Mouse (Mus musculus): Measurements from ENCODE around the gene Ptpa.

The Ptpa gene

DNA sequence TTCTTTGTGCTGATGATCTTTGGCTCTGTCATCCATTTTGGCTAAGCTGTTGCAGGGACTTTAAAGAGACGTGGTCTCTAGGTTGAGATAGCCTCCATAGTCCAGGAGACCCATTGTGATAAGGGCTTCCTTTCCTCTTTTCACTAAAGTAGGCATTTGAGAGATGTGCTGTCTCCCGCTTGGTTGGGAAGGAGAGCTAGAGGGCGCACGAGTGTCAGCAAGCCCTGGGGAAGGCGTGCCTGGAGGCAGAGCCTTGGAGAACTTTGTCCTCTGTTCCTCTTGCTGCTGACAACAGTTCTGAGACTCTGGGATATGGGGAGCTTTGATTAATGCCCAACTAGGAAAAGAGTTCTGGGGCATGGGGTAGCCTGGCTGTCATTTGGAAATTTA is 20.3 kb downstream of the Ptpa start:
- DNase-seq (ENCODE audit: inconsistent age in 2 of 2, low spot score in 1 of 2) = peak; percentile 55 to 81

DNA sequence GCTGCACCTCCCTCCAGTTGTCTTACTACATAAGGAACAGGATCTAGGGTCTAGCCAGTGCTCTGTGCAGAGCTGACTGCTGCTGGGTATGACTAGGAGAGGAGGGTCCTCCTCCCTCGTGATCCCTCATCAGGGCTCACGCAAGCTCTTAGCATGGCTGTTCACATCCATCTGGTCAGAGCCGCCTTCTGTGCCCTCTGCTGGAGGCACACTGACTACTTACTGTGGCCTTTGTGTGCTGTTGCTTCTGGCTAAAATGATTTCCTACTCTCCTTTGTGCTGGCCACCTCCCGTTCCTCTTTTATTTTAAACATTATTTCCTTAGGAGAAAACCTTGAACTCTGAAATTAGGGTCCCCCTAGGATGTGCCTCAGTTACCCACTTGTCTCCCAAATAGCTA is 21.0 kb downstream of the Ptpa start:
- no peak for DNase-seq (ENCODE audit: inconsistent age in 2 of 2, low spot score in 1 of 2)

DNA sequence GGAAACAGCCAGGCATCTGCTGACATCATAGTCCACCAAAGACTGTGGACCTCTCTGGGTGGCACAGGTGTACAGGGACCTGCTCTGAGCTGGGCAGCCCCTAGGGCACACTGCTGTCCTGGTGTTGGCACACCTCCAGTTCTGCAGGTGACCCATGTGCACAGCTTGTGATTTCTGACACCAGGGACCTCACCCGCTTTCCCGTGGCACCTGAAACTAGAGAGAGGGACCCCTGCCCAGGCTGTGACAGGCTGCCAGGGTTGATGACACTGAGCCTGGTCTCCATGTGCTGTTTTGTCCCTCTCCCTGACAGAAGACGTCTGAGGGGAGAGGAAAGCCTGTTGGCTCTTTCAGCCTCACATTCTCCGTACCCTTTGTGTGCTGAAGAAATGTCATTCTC is 22.0 kb downstream of the Ptpa start:
- peak in 1 of 2 experiments; percentile 20 for DNase-seq (ENCODE audit: inconsistent age in 2 of 2, low spot score in 1 of 2)

- DNase-seq (ENCODE audit: inconsistent age in 2 of 2, low spot score in 1 of 2) = no peak
Observed at GRCm38 (mm10) chr2:30439631-30440030, 23.8 kb downstream of the Ptpa start.

- no peak for DNase-seq (ENCODE audit: inconsistent age in 2 of 2, low spot score in 1 of 2)
Observed at GRCm38 (mm10) chr2:30440211-30440700, 24.4 kb downstream of the Ptpa start.

DNA sequence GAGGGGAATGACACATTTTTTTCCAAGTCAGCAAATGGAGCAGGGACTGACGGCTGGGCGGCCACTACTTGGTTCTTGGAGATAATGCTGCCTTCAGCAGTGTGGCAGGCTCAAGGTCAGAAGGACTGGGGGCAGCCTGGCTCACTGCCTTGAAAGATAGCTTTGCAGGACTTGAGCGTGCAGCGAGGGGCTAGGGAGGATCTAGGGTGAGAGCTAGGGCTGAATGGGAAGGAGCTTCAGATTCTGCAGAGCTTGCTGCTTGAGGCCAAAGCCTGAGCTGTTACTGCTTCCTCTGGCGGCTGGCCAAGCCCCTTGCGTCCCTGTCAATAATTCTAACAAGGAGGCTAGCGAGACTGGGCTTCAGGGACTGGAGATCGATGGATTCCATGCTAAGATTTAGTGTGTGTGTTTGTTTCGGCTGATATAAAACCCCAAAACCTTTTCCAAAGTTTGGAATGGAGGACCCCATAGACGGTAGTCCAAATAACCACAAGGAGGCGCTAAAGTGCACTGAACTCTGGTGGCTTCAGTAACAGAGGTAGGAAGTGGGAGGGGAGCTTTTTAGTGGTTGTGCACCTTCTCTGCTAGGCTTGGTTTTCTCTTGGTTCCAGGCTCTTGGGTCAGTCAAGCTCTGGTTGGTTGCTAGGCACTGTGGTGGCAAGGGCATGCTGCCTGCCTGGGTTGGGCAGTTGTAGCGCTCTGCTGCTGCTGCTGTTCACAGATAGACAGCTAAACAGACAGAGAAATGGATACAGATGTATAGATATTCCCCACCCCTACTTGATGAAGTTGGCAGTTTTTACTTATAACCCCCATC is 25.1 kb downstream of the Ptpa start:
- peak; percentile 86 to 94 for DNase-seq (ENCODE audit: inconsistent age in 2 of 2, low spot score in 1 of 2)

GRCm38 (mm10) chr2:30441518-30442497 is 26.0 kb downstream of the Ptpa start:
- DNase-seq (ENCODE audit: inconsistent age in 2 of 2, low spot score in 1 of 2) = peak; percentile 86 to 94

- DNase-seq (ENCODE audit: inconsistent age in 2 of 2, low spot score in 1 of 2) = peak; percentile 46 to 75
Observed at GRCm38 (mm10) chr2:30442498-30442890, 26.7 kb downstream of the Ptpa start.

DNA sequence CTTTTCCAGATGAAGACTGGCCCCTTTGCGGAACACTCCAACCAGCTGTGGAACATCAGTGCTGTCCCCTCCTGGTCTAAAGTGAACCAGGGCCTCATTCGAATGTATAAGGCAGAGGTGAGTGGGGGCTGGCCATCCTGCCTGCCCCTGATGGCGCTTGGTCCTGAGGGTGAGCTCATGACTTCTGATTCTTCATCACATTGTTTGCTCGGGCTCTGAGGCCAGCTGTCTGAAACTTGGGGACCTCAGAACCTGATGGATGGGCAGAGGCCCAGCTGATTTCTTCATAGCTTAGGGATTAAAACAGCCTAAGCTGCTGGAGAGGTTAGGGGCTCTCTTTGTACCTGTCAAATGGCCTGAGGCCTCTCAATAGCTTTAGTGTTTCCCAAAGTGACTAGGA is 27.4 kb downstream of the Ptpa start:
- DNase-seq (ENCODE audit: inconsistent age in 2 of 2, low spot score in 1 of 2) = peak in 1 of 2 experiments; percentile 60

- no peak for DNase-seq (ENCODE audit: inconsistent age in 2 of 2, low spot score in 1 of 2)
Observed at GRCm38 (mm10) chr2:30444006-30444405, 28.2 kb downstream of the Ptpa start.

- DNase-seq (ENCODE audit: inconsistent age in 2 of 2, low spot score in 1 of 2) = no peak
Observed at GRCm38 (mm10) chr2:30444450-30444849, 28.6 kb downstream of the Ptpa start.

- DNase-seq (ENCODE audit: inconsistent age in 2 of 2, low spot score in 1 of 2) = no peak
Observed at GRCm38 (mm10) chr2:30445312-30445711, 29.5 kb downstream of the Ptpa start.

DNA sequence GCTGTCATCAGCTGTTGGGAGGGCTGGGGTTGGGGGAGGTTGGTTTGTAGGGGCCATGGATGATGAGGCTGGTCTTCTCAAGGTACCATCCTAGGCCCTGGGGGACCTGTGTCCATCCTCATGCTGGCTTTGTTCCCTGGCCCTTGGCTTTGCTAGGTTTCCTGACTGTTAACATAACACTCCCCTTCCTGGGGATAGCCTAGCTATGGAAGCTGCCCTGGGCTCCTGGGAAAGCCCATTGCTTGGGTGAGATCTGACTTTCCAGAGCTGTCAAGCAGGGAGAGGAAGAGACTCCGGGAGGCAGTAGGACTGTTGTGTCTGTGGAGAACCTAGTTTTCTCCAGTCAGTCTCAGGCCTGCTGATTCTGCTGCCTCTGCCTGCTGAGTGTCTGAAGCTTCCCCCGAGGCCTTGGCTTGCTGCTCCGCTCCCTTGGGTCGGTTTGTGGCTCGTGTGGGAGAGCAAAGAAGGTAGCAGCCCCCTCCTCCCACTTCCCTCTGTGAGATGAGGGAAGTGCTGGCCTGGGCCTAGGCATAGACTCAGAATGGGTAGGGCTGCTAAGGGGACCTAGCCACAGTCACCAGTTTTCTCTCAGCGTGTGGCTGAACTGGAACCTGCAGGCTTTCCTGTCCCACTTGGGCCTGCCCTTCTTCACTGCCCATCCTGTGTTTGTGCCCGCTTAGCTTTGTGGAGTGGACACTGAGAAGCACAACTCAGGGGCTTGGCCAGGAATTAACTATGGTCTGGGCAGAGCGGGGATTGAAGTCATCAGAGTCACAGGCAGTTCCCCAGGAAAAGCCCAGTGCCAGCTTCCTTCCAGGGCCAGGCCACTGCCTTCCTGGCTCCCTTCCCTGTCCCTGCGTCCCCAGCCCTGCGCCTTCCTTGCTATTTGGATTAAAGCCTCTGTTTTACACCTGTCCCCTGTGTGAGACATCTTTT is 31.3 kb downstream of the Ptpa start:
- peak in 1 of 2 experiments; percentile 63 for DNase-seq (ENCODE audit: inconsistent age in 2 of 2, low spot score in 1 of 2)

DNA sequence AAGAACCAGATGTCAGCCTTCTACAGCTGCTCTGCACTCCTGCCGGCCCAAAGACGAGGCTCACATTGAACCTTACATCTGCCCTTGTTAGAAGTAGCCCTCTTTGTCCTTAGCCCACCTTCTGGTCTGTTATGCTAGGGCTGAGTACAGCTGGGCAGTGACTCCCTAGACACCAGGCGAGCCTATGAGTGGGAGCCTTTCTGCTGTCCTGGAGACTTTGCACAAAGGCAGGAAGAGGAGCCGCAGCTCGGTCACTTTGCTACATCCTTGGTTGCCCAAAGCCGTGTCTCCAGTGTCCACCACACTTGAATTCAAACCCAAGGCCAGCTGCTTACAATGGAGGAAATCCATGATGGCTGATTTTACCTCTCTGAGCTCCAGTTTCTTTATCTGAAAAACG is 32.5 kb downstream of the Ptpa start:
- no peak for DNase-seq (ENCODE audit: inconsistent age in 2 of 2, low spot score in 1 of 2)

DNA sequence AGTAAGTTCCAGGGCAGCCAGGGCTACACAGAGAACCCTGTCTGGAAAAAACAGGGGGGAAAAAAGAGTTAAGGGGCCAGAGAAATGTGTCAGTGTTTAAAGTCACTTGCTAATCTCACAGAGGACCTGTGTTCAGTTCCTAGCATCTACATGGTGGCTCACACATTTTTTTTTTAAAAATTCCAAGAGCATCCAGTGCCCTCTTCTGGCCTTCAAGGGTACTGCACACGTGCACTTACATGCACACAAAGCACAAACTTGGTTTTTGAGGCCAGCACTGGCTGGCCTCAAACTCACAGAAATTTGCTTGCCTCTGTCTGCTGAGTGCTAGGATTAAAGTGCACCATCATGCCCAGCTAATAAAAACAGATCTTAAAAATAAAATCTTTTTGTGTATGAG is 34.7 kb downstream of the Ptpa start:
- DNase-seq (ENCODE audit: inconsistent age in 2 of 2, low spot score in 1 of 2) = no peak

DNA sequence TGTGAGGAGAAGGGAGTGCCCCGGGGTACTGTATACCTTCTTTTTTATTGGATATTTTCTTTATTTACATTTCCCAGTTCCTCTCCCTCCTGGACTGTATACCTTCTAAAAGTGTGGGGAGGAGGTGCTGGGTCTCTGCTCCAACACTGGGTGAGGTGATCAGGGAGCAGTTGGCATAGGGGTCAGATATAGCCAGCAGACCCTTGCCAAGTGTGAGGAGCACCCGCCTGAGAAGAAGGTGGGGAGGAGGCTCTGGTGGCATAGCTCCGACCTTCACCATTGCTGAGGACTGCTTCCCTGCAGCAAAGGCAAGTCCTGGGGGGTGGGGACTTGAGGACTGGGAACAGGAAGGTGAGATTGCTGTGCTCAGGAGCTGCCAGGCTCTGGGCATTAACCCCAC is 35.7 kb downstream of the Ptpa start:
- no peak for DNase-seq (ENCODE audit: inconsistent age in 2 of 2, low spot score in 1 of 2)

GRCm38 (mm10) chr2:30453570-30453969 is 37.7 kb downstream of the Ptpa start:
- no peak for DNase-seq (ENCODE audit: inconsistent age in 2 of 2, low spot score in 1 of 2)

DNA sequence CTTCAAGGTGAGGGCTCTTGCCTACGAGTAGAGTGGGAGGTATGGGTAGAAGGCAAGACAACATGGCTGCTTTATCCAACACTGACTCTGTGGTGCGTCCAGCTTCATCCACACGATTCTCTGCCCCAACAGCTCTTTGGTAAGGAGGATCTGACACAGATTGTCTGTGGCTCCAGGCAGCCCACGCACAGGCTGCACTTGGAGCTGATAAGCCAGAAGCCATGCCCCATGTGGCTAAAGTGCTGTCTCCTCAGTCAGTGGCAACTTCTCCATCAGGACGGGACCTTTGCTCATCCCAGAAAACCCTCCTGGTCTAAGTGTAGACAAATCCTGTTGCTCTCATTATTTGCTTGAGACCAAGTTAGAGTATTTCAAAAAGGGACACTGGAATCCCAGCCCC is 38.7 kb downstream of the Ptpa start:
- DNase-seq (ENCODE audit: inconsistent age in 2 of 2, low spot score in 1 of 2) = no peak

GRCm38 (mm10) chr2:30456104-30456980 is 40.5 kb downstream of the Ptpa start:
- no peak for DNase-seq (ENCODE audit: inconsistent age in 2 of 2, low spot score in 1 of 2)

DNA sequence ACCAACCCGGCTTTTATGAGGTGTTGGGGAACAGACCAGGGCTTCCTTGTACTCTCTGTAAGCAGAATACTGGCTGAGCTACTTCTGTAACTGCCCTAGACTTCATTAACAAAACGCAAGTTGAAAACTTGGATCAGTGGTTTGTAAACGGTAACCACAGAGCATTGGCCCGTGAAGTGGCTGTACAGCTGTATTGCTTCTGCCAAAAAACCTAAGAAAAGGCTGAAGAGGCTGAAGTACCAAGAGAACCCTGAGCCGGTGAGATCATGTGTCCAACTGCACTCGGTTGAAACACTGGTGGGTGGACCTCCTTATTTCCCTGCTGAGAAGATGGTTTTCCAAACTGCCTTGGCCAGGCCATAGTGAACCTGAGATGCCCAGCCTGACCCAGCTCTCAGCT is 42.5 kb downstream of the Ptpa start:
- DNase-seq (ENCODE audit: inconsistent age in 2 of 2, low spot score in 1 of 2) = no peak

Measured in adrenal gland, adult (tissue).